Mouse (Mus musculus): ENCODE results near the gene Prkcq. TPM values are rescaled to one million over a fixed set of nuclear protein-coding genes. Genes with fewer than 3 reads are reported as not detected.

Prkcq gene
- polyA plus RNA-seq, 1 experiment from 2014 or later, result 4.6 TPM

- no peaks in the 10 kb centered on the region for H3K4me1 ChIP-seq (replicated peaks)
- WGBS (ENCODE audit: insufficient replicate concordance), result 65% methylated on average over 1 of the region's 1 CpGs
- no peaks in the 10 kb centered on the region for H3K9me3 ChIP-seq (replicated peaks)
- no peak overlapping the region for H3K4me3 ChIP-seq (replicated peaks)
- H3K4me2 ChIP-seq, result no peak overlapping the region
- ATAC-seq (ENCODE audit: low read depth) (no peak), DNase-seq (no peak)
- no peaks in the 10 kb centered on the region for H3K36me3 ChIP-seq
- H3K9ac ChIP-seq, result no peak overlapping the region
- H3K27me3 ChIP-seq, result no peaks in the 10 kb centered on the region
- no peak overlapping the region for H3K27ac ChIP-seq
Measured at GRCm38 (mm10) chr2:11258181-11258580, 86.3 kb downstream of the Prkcq start.

- Histone ChIP-seq H3K9me3 (replicated peaks) (no peaks in the 10 kb centered on the region), H3K36me3 (no peaks in the 10 kb centered on the region), H3K27me3 (no peaks in the 10 kb centered on the region), H3K9ac (no peak overlapping the region), H3K27ac (no peak overlapping the region), H3K4me1 (replicated peaks) (no peaks in the 10 kb centered on the region), H3K4me2 (no peak overlapping the region), H3K4me3 (replicated peaks) (no peak overlapping the region)
- ATAC-seq (ENCODE audit: low read depth) (no peak), DNase-seq (no peak)
- WGBS (ENCODE audit: insufficient replicate concordance), result 70% methylated on average over 5 of the region's 5 CpGs
Measured at GRCm38 (mm10) chr2:11259361-11259760, 87.5 kb downstream of the Prkcq start.

- no peaks in the 10 kb centered on the region for H3K27me3 ChIP-seq
- DNase-seq, result no peak
- WGBS (ENCODE audit: insufficient replicate concordance), result 84% methylated on average over 5 of the region's 5 CpGs
- H3K4me3 ChIP-seq (replicated peaks), result no peak overlapping the region
- no peak overlapping the region for H3K4me2 ChIP-seq
- no peaks in the 10 kb centered on the region for H3K36me3 ChIP-seq
- no peak overlapping the region for H3K27ac ChIP-seq
- no peaks in the 10 kb centered on the region for H3K9me3 ChIP-seq (replicated peaks)
- no peak overlapping the region for H3K9ac ChIP-seq
- H3K4me1 ChIP-seq (replicated peaks), result no peaks in the 10 kb centered on the region
- ATAC-seq (ENCODE audit: low read depth), result no peak
Measured at GRCm38 (mm10) chr2:11264836-11265235, 92.9 kb downstream of the Prkcq start.

- Histone ChIP-seq H3K4me1 (replicated peaks) (no peaks in the 10 kb centered on the region), H3K27ac (no peak overlapping the region), H3K9me3 (replicated peaks) (no peaks in the 10 kb centered on the region), H3K27me3 (no peaks in the 10 kb centered on the region), H3K36me3 (no peaks in the 10 kb centered on the region), H3K4me3 (replicated peaks) (no peak overlapping the region), H3K9ac (no peak overlapping the region), H3K4me2 (no peak overlapping the region)
- 78% methylated on average over 9 of the region's 9 CpGs for WGBS (ENCODE audit: insufficient replicate concordance)
- DNase-seq, result no peak
- ATAC-seq (ENCODE audit: low read depth), result no peak
Measured at GRCm38 (mm10) chr2:11265455-11265854, 93.5 kb downstream of the Prkcq start.

- no peaks in the 10 kb centered on the region for H3K27me3 ChIP-seq
- no peaks in the 10 kb centered on the region for H3K9me3 ChIP-seq (replicated peaks)
- H3K4me3 ChIP-seq (replicated peaks), result no peak overlapping the region
- no peaks in the 10 kb centered on the region for H3K4me1 ChIP-seq (replicated peaks)
- no peak overlapping the region for H3K27ac ChIP-seq
- no peak overlapping the region for H3K4me2 ChIP-seq
- no peak for ATAC-seq (ENCODE audit: low read depth)
- no peak overlapping the region for H3K9ac ChIP-seq
- no peaks in the 10 kb centered on the region for H3K36me3 ChIP-seq
- 58% methylated on average over 5 of the region's 5 CpGs for WGBS (ENCODE audit: insufficient replicate concordance)
- DNase-seq, result peak; percentile 18
Measured at GRCm38 (mm10) chr2:11266294-11266693, 94.4 kb downstream of the Prkcq start.

- Histone ChIP-seq H3K27me3 (no peaks in the 10 kb centered on the region), H3K4me3 (replicated peaks) (no peak overlapping the region), H3K9me3 (replicated peaks) (no peaks in the 10 kb centered on the region), H3K27ac (no peak overlapping the region), H3K9ac (no peak overlapping the region), H3K4me2 (no peak overlapping the region), H3K36me3 (no peaks in the 10 kb centered on the region), H3K4me1 (replicated peaks) (no peaks in the 10 kb centered on the region)
- WGBS (ENCODE audit: insufficient replicate concordance), result 61% methylated on average over 7 of the region's 7 CpGs
- DNase-seq (no peak), ATAC-seq (ENCODE audit: low read depth) (no peak)
Measured at GRCm38 (mm10) chr2:11278965-11279364, 107.1 kb downstream of the Prkcq start.

- Histone ChIP-seq H3K36me3 (no peaks in the 10 kb centered on the region), H3K9me3 (replicated peaks) (no peaks in the 10 kb centered on the region), H3K9ac (no peak overlapping the region), H3K4me3 (replicated peaks) (no peak overlapping the region), H3K27ac (no peak overlapping the region), H3K27me3 (no peaks in the 10 kb centered on the region), H3K4me2 (no peak overlapping the region), H3K4me1 (replicated peaks) (no peaks in the 10 kb centered on the region)
- DNase-seq (no peak), ATAC-seq (ENCODE audit: low read depth) (no peak)
- 53% methylated on average over 2 of the region's 2 CpGs for WGBS (ENCODE audit: insufficient replicate concordance)
Measured at GRCm38 (mm10) chr2:11280247-11280646, 108.3 kb downstream of the Prkcq start.

- Histone ChIP-seq H3K4me2 (no peak overlapping the region), H3K9ac (no peak overlapping the region), H3K27ac (no peak overlapping the region), H3K9me3 (replicated peaks) (no peaks in the 10 kb centered on the region), H3K27me3 (no peaks in the 10 kb centered on the region), H3K36me3 (no peaks in the 10 kb centered on the region), H3K4me3 (replicated peaks) (no peak overlapping the region), H3K4me1 (replicated peaks) (no peaks in the 10 kb centered on the region)
- WGBS (ENCODE audit: insufficient replicate concordance), result 76% methylated on average over 18 of the region's 18 CpGs
- ATAC-seq (ENCODE audit: low read depth), result no peak
- DNase-seq, result no peak
Measured at GRCm38 (mm10) chr2:11287834-11288530, 116.1 kb downstream of the Prkcq start.

GRCm38 (mm10) chr2:11288531-11288846, 116.6 kb downstream of the Prkcq start:
- peak; percentile 47; the same call in 1 of the 2 replicates for ATAC-seq (ENCODE audit: low read depth)
- Histone ChIP-seq H3K4me2 (no peak overlapping the region), H3K4me3 (replicated peaks) (no peak overlapping the region), H3K36me3 (no peaks in the 10 kb centered on the region), H3K9me3 (replicated peaks) (no peaks in the 10 kb centered on the region), H3K9ac (no peak overlapping the region), H3K27ac (no peak overlapping the region), H3K4me1 (replicated peaks) (no peaks in the 10 kb centered on the region), H3K27me3 (no peaks in the 10 kb centered on the region)
- 7% methylated on average over 7 of the region's 7 CpGs for WGBS (ENCODE audit: insufficient replicate concordance)
- peak; percentile 46 for DNase-seq

GRCm38 (mm10) chr2:11290931-11291330, 119.0 kb downstream of the Prkcq start:
- H3K4me1 ChIP-seq (replicated peaks), result no peaks in the 10 kb centered on the region
- no peak overlapping the region for H3K4me3 ChIP-seq (replicated peaks)
- no peak overlapping the region for H3K9ac ChIP-seq
- DNase-seq (no peak), ATAC-seq (ENCODE audit: low read depth) (no peak)
- no peaks in the 10 kb centered on the region for H3K27me3 ChIP-seq
- H3K9me3 ChIP-seq (replicated peaks), result no peaks in the 10 kb centered on the region
- 64% methylated on average over 6 of the region's 6 CpGs for WGBS (ENCODE audit: insufficient replicate concordance)
- no peaks in the 10 kb centered on the region for H3K36me3 ChIP-seq
- H3K27ac ChIP-seq, result no peak overlapping the region
- H3K4me2 ChIP-seq, result no peak overlapping the region

- DNase-seq (no peak), ATAC-seq (ENCODE audit: low read depth) (no peak)
- no peaks in the 10 kb centered on the region for H3K36me3 ChIP-seq
- H3K9ac ChIP-seq, result no peak overlapping the region
- H3K4me1 ChIP-seq (replicated peaks), result no peaks in the 10 kb centered on the region
- H3K27ac ChIP-seq, result no peak overlapping the region
- H3K27me3 ChIP-seq, result no peaks in the 10 kb centered on the region
- H3K4me2 ChIP-seq, result no peak overlapping the region
- no peak overlapping the region for H3K4me3 ChIP-seq (replicated peaks)
- H3K9me3 ChIP-seq (replicated peaks), result no peaks in the 10 kb centered on the region
- 66% methylated on average over 9 of the region's 9 CpGs for WGBS (ENCODE audit: insufficient replicate concordance)
Measured at GRCm38 (mm10) chr2:11291570-11292405, 119.9 kb downstream of the Prkcq start.

- no peak overlapping the region for H3K4me3 ChIP-seq (replicated peaks)
- H3K4me2 ChIP-seq, result no peak overlapping the region
- H3K27ac ChIP-seq, result no peak overlapping the region
- ATAC-seq (ENCODE audit: low read depth) (no peak), DNase-seq (no peak)
- no peaks in the 10 kb centered on the region for H3K4me1 ChIP-seq (replicated peaks)
- no peaks in the 10 kb centered on the region for H3K27me3 ChIP-seq
- no peaks in the 10 kb centered on the region for H3K9me3 ChIP-seq (replicated peaks)
- H3K36me3 ChIP-seq, result no peaks in the 10 kb centered on the region
- H3K9ac ChIP-seq, result no peak overlapping the region
- 73% methylated on average over 13 of the region's 13 CpGs for WGBS (ENCODE audit: insufficient replicate concordance)
Measured at GRCm38 (mm10) chr2:11293144-11293543, 121.2 kb downstream of the Prkcq start.

Data from liver, embryonic 13.5 days (tissue).